Mouse (Mus musculus) small intestine, adult 2 months (tissue): ENCODE data around the gene Rbl2. TPM values are rescaled to one million over a fixed set of nuclear protein-coding genes. Genes with fewer than 3 reads are reported as not detected.
A peak's percentile ranks its signal among the peaks of the same experiment; 100 is the strongest.

Source experiments
- H3K27ac ChIP-seq: fragments of 200-500 bp; 2 replicates; pipeline ENCODE4 v1.5.1; 2012; ENCODE audit warnings: low read depth, low read length, control low read depth, inconsistent platforms; ENCODE audit not compliant: insufficient read depth
- H3K27me3 ChIP-seq: fragments of 200-500 bp; 2 replicates; pipeline ENCODE4 v1.6.1; 2012; ENCODE audit warnings: mild to moderate bottlenecking, moderate library complexity, low read length, inconsistent platforms; ENCODE audit not compliant: control insufficient read depth, insufficient read depth
- H3K36me3 ChIP-seq: fragments of 200-500 bp; 2 replicates; pipeline ENCODE4 v1.6.1; 2012; ENCODE audit warnings: mild to moderate bottlenecking, low read length, control low read depth, inconsistent platforms; ENCODE audit not compliant: control insufficient read depth, insufficient read depth
- H3K4me1 ChIP-seq: fragments of 200-500 bp; 2 replicates; pipeline ENCODE4 v1.6.1; 2012; ENCODE audit warnings: low read length, inconsistent platforms, mixed read lengths; ENCODE audit not compliant: control insufficient read depth, insufficient read depth, insufficient read length
- H3K4me3 ChIP-seq: fragments of 200-500 bp; 2 replicates; pipeline ENCODE4 v1.5.1; 2012; ENCODE audit warnings: low read depth, mild to moderate bottlenecking, control low read depth, inconsistent platforms, low read length, moderate library complexity
- CTCF ChIP-seq: fragments of 200-500 bp; IDR thresholded peaks from 2 replicates; pipeline ENCODE4 v1.5.1; 2012; ENCODE audit warnings: low read depth, mild to moderate bottlenecking, control low read depth, inconsistent platforms, low read length, moderate library complexity, mixed read lengths; ENCODE audit not compliant: insufficient replicate concordance, insufficient read length; ENCODE audit errors: extremely low read depth
- POLR2A ChIP-seq: fragments of 200-500 bp; IDR thresholded peaks from 2 replicates; pipeline ENCODE4 v1.6.1; 2012; ENCODE audit warnings: low read depth, mild to moderate bottlenecking, control low read depth, inconsistent platforms, low read length, moderate library complexity
- WGBS: fragments of 180-500 bp; shearing (Covaris S2); methylation state at CpG from one replicate; pipeline ENCODE4 v1.1.7; 2018; 5-methylcytosine and 5-hydroxymethylcytosine counted together
- polyA plus RNA-seq: library from polyadenylated mRNA; depleted of rRNA; stranded (reverse); fragments of >200 nt; gene quantifications from 2 replicates; pipeline ENCODE4 v1.2.3, GENCODE M21; 2012

Gene Rbl2
- polyA plus RNA-seq, 1 experiment = 10.3 TPM

GRCm38 (mm10) chr8:91056848-91057247 lies 13.0 kb upstream of the Rbl2 start:
- 42% methylated on average over 3 of the region's 3 CpGs for WGBS

GRCm38 (mm10) chr8:91059086-91059578 lies 10.7 kb upstream of the Rbl2 start:
- Histone ChIP-seq H3K27me3 (no peaks in the 10 kb centered on the region), H3K27ac (no peak overlapping the region), H3K36me3 (peaks cover 10% of the 10 kb centered on the region), H3K4me3 (no peak overlapping the region), H3K4me1 (0 out of 2 replicates have a peak, but pooled peaks cover 2% of the 10 kb centered on the region)
- no peak for TF ChIP-seq CTCF
- no peak for TF ChIP-seq POLR2A

More at GRCm38 (mm10) chr8:91056848-91057247, 13.0 kb upstream of the Rbl2 start:
- peaks cover 19% of the 10 kb centered on the region for H3K36me3 ChIP-seq
- no peak for TF ChIP-seq CTCF
- no peak for TF ChIP-seq POLR2A
- no peak overlapping the region for H3K4me3 ChIP-seq
- H3K4me1 ChIP-seq = 0 out of 2 replicates have a peak, but pooled peaks cover 2% of the 10 kb centered on the region
- H3K27me3 ChIP-seq = no peaks in the 10 kb centered on the region
- H3K27ac ChIP-seq = no peak overlapping the region

- no peak overlapping the region for H3K4me3 ChIP-seq
- 86% methylated on average over 7 of the region's 7 CpGs for WGBS
These were observed 9.9 kb upstream of the Rbl2 start for GRCm38 (mm10) chr8:91059884-91060510.

GRCm38 (mm10) chr8:91060555-91061471 lies 9.0 kb upstream of the Rbl2 start:
- no peaks in the 10 kb centered on the region for H3K27me3 ChIP-seq
- 71% methylated on average over 19 of the region's 19 CpGs for WGBS
- H3K27ac ChIP-seq = no peak overlapping the region
- H3K4me1 ChIP-seq = 0 out of 2 replicates have a peak, but pooled peaks cover 2% of the 10 kb centered on the region
- peaks cover 7% of the 10 kb centered on the region for H3K36me3 ChIP-seq
- H3K4me3 ChIP-seq = peak overlapping the region; percentile 33
- TF ChIP-seq POLR2A (no peak), CTCF (no peak)

More at GRCm38 (mm10) chr8:91059884-91060510, 9.9 kb upstream of the Rbl2 start:
- TF ChIP-seq CTCF (no peak), POLR2A (no peak)
- 0 out of 2 replicates have a peak, but pooled peaks cover 2% of the 10 kb centered on the region for H3K4me1 ChIP-seq
- H3K27ac ChIP-seq = no peak overlapping the region
- no peaks in the 10 kb centered on the region for H3K27me3 ChIP-seq
- peaks cover 10% of the 10 kb centered on the region for H3K36me3 ChIP-seq

- no peak for TF ChIP-seq CTCF
- no peak for TF ChIP-seq POLR2A
- H3K4me3 ChIP-seq = no peak overlapping the region
- no peaks in the 10 kb centered on the region for H3K27me3 ChIP-seq
- WGBS = 59% methylated on average over 4 of the region's 4 CpGs
- peaks cover 3% of the 10 kb centered on the region for H3K4me1 ChIP-seq
- no peak overlapping the region for H3K27ac ChIP-seq
- no peaks in the 10 kb centered on the region for H3K36me3 ChIP-seq
These were observed 4.7 kb upstream of the Rbl2 start for GRCm38 (mm10) chr8:91065179-91065578.

- Histone ChIP-seq H3K36me3 (no peaks in the 10 kb centered on the region), H3K4me1 (peaks cover 11% of the 10 kb centered on the region), H3K27me3 (no peaks in the 10 kb centered on the region), H3K4me3 (peak overlapping the region; percentile 37; the same call in 1 of the 2 replicates), H3K27ac (no peak overlapping the region)
- TF ChIP-seq POLR2A (no peak), CTCF (no peak)
- 6% methylated on average over 10 of the region's 10 CpGs for WGBS
These were observed 450 bp upstream of the Rbl2 start for GRCm38 (mm10) chr8:91069407-91069806.

- H3K27me3 ChIP-seq = no peaks in the 10 kb centered on the region
- H3K27ac ChIP-seq = peak overlapping the region; percentile 88
- H3K36me3 ChIP-seq = peaks cover 4% of the 10 kb centered on the region; the same call in 1 of the 2 replicates
- H3K4me3 ChIP-seq = peak overlapping the region; percentile 88
- TF ChIP-seq CTCF (no peak), POLR2A (peak; percentile 47; the same call in 1 of the 2 replicates)
- H3K4me1 ChIP-seq = peaks cover 11% of the 10 kb centered on the region
- WGBS = under 1% methylated on average over 34 of the region's 34 CpGs
These were observed 510 bp downstream of the Rbl2 start for GRCm38 (mm10) chr8:91070275-91070859.
